Mouse (Mus musculus) liver, postnatal 0 days (tissue): ENCODE measurements at regions not wholly inside any gene's neighbourhood (a gene's known extent, or its start where the extent isn't known, plus 50 kb on each side); places are given as distances from the start of the nearest gene placed in this dataset.

ENCODE experiments used
- CTCF ChIP-seq: sonication (generic); IDR thresholded peaks from 2 replicates; pipeline ENCODE4 v1.5.1; 2016; ENCODE audit warnings: antibody characterized with exemption, low read depth
- EP300 ChIP-seq: IDR thresholded peaks from 2 replicates; pipeline ENCODE4 v1.6.1; 2016; ENCODE audit warnings: antibody characterized with exemption, low read depth, mild to moderate bottlenecking

GRCm38 (mm10) chr12:10658826-10659225, 268.3 kb downstream of the Rdh14 start:
- TF ChIP-seq CTCF (no peak), EP300 (no peak)
